Mouse (Mus musculus): ENCODE measurements around the gene Rcn1. TPM values are rescaled to one million over a fixed set of nuclear protein-coding genes. Genes with fewer than 3 reads are reported as not detected.

Rcn1 gene
- polyA plus RNA-seq, 1 experiment: 290 TPM

DNA sequence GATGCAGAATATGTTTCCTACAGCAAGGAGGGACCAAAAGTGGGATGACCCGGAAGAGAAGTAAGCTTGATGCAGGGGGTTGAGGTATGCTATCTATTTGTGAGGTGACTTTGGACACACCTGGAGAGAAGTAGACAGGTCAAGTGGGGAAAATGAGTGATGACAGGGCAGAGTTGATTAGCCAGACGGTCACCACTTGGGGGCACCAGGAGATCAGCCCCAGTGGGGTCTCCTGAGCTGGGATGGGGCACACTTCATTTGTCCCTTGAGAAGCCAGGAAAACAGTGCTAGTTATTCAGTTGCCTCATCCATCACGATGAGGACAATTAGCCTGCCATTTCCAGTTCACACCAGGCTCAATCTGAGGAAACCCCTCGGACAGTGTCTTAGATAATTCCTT lies 31.5 kb downstream of the Rcn1 start:
- TF ChIP-seq POLR2A (IDR thresholded peaks at IDR 0.05; ENCODE audit: low read depth, low read length): no peak
- no peak for TF ChIP-seq CTCF (IDR thresholded peaks at IDR 0.05; ENCODE audit: borderline replicate concordance, insufficient read depth, low read length)
- H3K4me1 ChIP-seq (ENCODE audit: control insufficient read depth, insufficient read depth, low read length): no peaks in the 10 kb centered on the region
- no peak overlapping the region for H3K4me3 ChIP-seq (ENCODE audit: insufficient read depth, low read length)
- H3K27ac ChIP-seq (ENCODE audit: insufficient read depth, low read length): no peak overlapping the region

DNA sequence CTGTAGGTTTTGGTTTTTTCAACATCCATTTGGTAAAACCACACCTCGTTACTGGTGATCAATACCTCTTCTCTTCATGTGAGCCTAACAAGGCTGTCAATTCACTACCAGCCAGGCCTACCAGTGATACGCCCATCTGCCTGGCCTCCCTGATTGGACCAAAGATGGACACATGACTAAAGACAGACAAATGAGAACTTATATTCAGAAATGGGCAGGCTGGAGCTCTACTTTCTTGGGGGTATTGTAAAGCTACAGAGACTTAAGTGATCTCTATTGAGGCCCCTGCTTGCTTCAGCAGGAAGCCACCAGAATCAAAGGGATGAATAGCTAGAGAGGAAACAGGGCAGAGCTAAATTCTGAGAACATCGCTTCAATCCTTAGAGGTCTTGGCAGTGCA lies 41.1 kb downstream of the Rcn1 start:
- H3K27ac ChIP-seq (ENCODE audit: insufficient read depth, low read length): no peak overlapping the region
- TF ChIP-seq CTCF (IDR thresholded peaks at IDR 0.05; ENCODE audit: borderline replicate concordance, insufficient read depth, low read length): no peak
- no peak for TF ChIP-seq POLR2A (IDR thresholded peaks at IDR 0.05; ENCODE audit: low read depth, low read length)
- no peaks in the 10 kb centered on the region for H3K4me1 ChIP-seq (ENCODE audit: control insufficient read depth, insufficient read depth, low read length)
- no peak overlapping the region for H3K4me3 ChIP-seq (ENCODE audit: insufficient read depth, low read length)

DNA sequence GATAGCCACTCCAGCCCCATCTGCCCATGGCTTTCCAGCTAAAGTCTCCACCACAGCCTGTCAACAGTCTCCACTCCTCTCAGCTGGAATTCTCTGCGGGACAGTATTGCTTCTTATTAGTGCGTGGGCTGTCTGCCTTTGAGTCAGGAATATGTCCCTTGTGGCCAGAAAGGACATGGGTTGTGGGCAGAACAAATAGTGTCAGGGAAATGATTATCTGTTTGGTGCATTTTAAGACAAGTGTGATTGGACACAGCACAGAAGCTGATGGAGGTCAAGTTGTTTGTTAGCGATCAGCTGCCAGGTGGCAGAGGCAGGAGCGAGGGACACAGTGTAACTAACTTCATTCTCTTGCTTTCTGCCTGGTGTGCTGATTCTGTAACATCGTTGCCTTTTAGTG lies 42.3 kb downstream of the Rcn1 start:
- TF ChIP-seq CTCF (IDR thresholded peaks at IDR 0.05; ENCODE audit: borderline replicate concordance, insufficient read depth, low read length) (no peak), POLR2A (IDR thresholded peaks at IDR 0.05; ENCODE audit: low read depth, low read length) (no peak)
- no peaks in the 10 kb centered on the region for H3K4me1 ChIP-seq (ENCODE audit: control insufficient read depth, insufficient read depth, low read length)
- no peak overlapping the region for H3K27ac ChIP-seq (ENCODE audit: insufficient read depth, low read length)
- no peak overlapping the region for H3K4me3 ChIP-seq (ENCODE audit: insufficient read depth, low read length)

DNA sequence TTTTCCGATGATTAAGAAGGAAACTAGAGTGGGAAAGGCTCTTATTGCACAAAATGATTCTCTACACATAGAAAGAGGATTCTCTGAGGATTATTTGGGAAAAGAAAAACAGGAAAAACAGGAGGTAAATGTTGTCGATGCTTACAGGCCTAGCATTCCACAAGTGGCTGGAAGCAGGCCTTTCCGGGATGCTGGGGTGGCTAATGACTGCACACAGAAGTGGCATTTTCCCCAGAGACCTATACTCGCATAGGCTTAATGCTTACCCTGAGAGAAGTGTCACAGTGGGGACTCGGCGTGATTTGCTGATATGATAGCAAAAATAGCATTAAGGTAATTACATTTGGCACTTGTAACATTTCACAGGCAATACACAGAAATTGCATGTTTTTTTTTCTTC lies 50.2 kb downstream of the Rcn1 start:
- Histone ChIP-seq H3K4me3 (ENCODE audit: insufficient read depth, low read length) (no peak overlapping the region), H3K27ac (ENCODE audit: insufficient read depth, low read length) (no peak overlapping the region), H3K4me1 (ENCODE audit: control insufficient read depth, insufficient read depth, low read length) (no peaks in the 10 kb centered on the region)
- no peak for TF ChIP-seq POLR2A (IDR thresholded peaks at IDR 0.05; ENCODE audit: low read depth, low read length)
- no peak for TF ChIP-seq CTCF (IDR thresholded peaks at IDR 0.05; ENCODE audit: borderline replicate concordance, insufficient read depth, low read length)

DNA sequence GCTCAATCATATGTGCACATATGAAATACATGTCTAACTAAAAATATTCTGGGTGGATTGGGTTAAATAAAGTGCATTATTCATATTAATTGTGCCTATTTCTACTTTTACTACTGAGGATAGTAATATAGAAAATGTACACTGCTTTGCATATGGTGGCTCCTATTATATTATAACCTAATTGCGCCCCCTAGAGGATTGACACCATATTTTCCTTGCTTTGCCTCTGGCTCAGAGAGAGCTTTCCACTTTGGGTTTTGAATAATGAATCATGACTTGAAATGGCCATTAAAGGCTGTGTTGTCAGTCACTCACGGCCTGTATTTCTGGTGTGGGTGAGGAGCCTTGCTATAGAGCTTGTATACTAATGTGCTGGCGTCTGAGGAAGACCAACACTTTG lies 59.1 kb downstream of the Rcn1 start:
- H3K4me3 ChIP-seq (ENCODE audit: insufficient read depth, low read length): no peak overlapping the region
- no peak for TF ChIP-seq POLR2A (IDR thresholded peaks at IDR 0.05; ENCODE audit: low read depth, low read length)
- no peaks in the 10 kb centered on the region for H3K4me1 ChIP-seq (ENCODE audit: control insufficient read depth, insufficient read depth, low read length)
- H3K27ac ChIP-seq (ENCODE audit: insufficient read depth, low read length): no peak overlapping the region

DNA sequence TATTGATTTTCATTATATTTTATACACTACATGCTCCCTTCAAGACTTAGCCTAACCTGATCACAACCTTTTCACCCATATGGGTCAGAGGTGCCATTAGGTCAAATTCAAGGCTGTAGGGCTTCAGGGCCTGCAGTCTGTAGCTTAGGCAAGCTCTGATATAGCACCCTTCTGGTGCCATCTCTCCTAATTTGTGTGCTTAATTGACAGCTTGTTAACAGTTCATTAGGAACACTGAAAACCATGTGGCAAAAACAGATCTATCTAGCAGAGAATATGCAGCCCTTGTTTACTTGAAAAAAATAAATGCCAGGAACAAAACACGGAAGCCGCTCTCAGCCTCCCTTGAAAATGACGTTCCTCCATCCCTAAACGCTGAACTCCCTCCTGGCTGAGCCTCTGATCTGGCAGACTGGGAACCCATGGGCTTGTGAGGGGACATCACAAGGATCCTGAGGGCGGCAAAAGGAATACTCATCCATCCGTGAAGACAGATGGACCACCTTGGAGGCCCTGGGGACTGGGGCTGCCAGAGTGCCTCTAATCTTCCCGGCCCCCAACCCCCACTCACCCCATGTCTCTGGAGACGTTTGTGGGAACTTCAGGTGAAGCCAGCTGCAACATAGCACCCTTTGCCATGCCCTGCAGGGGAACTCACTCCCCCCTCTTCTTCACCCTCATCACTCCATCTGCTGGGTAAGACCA lies 61.8 kb downstream of the Rcn1 start:
- Histone ChIP-seq H3K4me1 (ENCODE audit: control insufficient read depth, insufficient read depth, low read length) (no peaks in the 10 kb centered on the region), H3K27ac (ENCODE audit: insufficient read depth, low read length) (no peak overlapping the region), H3K4me3 (ENCODE audit: insufficient read depth, low read length) (no peak overlapping the region)
- TF ChIP-seq CTCF (IDR thresholded peaks at IDR 0.05; ENCODE audit: borderline replicate concordance, insufficient read depth, low read length) (no peak), POLR2A (IDR thresholded peaks at IDR 0.05; ENCODE audit: low read depth, low read length) (no peak)

DNA sequence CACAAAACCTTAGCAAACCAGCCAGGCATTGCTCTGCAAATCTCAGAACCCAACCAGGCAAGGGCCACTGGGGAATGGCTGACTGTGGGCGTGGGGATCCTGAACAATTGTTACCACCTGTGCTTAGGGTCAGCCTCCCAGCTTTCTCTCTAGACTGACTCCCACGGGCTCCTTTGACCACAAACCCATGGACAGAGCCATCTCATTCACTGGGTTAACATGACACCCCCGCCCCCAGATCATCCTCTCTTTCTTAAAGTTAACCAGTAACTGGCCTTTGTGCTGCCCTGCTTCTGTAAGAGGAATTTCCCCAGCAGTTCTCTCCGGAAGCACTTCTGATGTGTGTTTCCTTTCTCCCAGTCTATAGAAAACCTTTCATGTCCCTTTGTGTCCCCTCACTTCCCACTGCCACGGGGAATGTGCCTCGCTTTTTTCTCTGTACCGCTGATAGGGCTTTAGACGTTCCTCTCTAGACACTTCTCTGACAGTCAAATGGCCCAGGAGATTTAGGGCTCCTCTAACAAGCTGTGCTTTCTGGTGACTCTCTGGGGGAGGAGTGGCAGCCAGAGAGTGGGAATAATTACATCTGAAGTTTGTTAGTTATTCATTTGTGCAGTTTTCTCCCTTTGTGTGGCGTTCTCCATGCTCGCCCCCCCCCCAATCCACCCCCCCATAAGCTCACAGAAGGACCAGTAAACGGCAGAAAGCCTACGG lies 62.6 kb downstream of the Rcn1 start:
- TF ChIP-seq POLR2A (IDR thresholded peaks at IDR 0.05; ENCODE audit: low read depth, low read length): no peak
- no peak for TF ChIP-seq CTCF (IDR thresholded peaks at IDR 0.05; ENCODE audit: borderline replicate concordance, insufficient read depth, low read length)
- Histone ChIP-seq H3K27ac (ENCODE audit: insufficient read depth, low read length) (no peak overlapping the region), H3K4me1 (ENCODE audit: control insufficient read depth, insufficient read depth, low read length) (no peaks in the 10 kb centered on the region), H3K4me3 (ENCODE audit: insufficient read depth, low read length) (no peak overlapping the region)

Other genes starting within 250 kb of the Rcn1 start
- gene Them7, start 175.0 kb downstream of the Rcn1 start, polyA plus RNA-seq (2011; ENCODE audit: insufficient read length, low read depth, missing spikeins): not detected in 2 replicates